Mouse (Mus musculus): ENCODE results near the gene Gm20821.
"Not testable (repeated sequence)": the region's sequence is repeated elsewhere in the genome, so short reads cannot be mapped to it uniquely, and the experiment has no call there.

The Gm20821 gene

DNA sequence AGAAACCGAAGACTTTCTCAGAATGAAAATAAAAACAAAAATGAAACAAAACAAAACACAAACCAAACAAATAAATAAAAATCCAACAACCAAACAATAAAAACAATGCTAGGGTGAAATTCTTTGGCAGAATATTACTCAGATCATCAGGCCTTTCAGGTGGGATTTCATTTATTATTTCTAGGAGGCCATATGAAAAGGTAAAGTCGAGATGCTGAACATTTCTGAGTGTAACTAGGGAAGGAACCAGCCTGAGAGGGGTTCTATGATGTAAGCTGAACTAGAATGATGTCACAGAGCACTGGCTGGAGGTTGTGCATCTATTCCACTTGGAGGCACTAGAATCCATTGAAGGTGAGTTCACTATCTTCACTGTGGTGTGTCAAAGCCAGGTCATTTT lies at the start of gene Gm20821:
Gene Gm20821, plus strand, starts transcription at position 301 of the 400 bp plus-strand sequence.
- DNase-seq = not testable (repeated sequence)

Data from layer of hippocampus, adult 9-11 months (tissue).